Mouse (Mus musculus) forebrain, embryonic 16.5 days (tissue): ENCODE measurements around the gene Heatr9. TPM values are rescaled to one million over a fixed set of nuclear protein-coding genes. Genes with fewer than 3 reads are reported as not detected.

Source experiments
- ATAC-seq: fragments of 200-750 bp; cut with Nextera tagmentation; 2 replicates; pipeline ENCODE4 v1.8.0; 2017; ENCODE audit warnings: mild to moderate bottlenecking, moderate library complexity
- H3K27ac ChIP-seq: fragments of 300-500 bp; sonication (generic); 2 replicates; pipeline ENCODE4 v1.5.1; 2014; ENCODE audit warnings: low read length, control low read depth
- H3K27me3 ChIP-seq: fragments of 300-500 bp; sonication (generic); replicated peaks from 2 replicates; pipeline ENCODE4 v1.6.1; 2014; ENCODE audit warnings: low read length; ENCODE audit not compliant: control insufficient read depth, insufficient read depth
- H3K36me3 ChIP-seq: fragments of 300-500 bp; sonication (generic); 2 replicates; pipeline ENCODE4 v1.6.1; 2014; ENCODE audit not compliant: control insufficient read depth, insufficient read depth
- H3K4me1 ChIP-seq: fragments of 300-500 bp; sonication (generic); replicated peaks from 2 replicates; pipeline ENCODE4 v1.6.1; 2014; ENCODE audit warnings: low read length; ENCODE audit not compliant: control insufficient read depth, insufficient read depth
- H3K4me2 ChIP-seq: fragments of 300-500 bp; sonication (generic); 2 replicates; pipeline ENCODE4 v1.6.1; 2014; ENCODE audit warnings: mild to moderate bottlenecking, low read length, control low read depth
- H3K4me3 ChIP-seq: fragments of 300-500 bp; sonication (generic); replicated peaks from 2 replicates; pipeline ENCODE4 v1.5.1; 2014; ENCODE audit warnings: mild to moderate bottlenecking, low read length, control low read depth
- H3K9ac ChIP-seq: fragments of 300-500 bp; sonication (generic); replicated peaks from 2 replicates; pipeline ENCODE4 v1.6.1; 2014; ENCODE audit warnings: low read depth, low read length, control low read depth
- H3K9me3 ChIP-seq: fragments of 300-500 bp; sonication (generic); 2 replicates; pipeline ENCODE4 v1.6.1; 2016; ENCODE audit warnings: low read length; ENCODE audit not compliant: control insufficient read depth
- WGBS: fragments of 180-500 bp; shearing (Covaris S2); extraction: QIAGEN DNeasy Blood & Tissue Kit; methylation state at CpG from one replicate; pipeline ENCODE4 v1.1.7; 2014; 5-methylcytosine and 5-hydroxymethylcytosine counted together
- polyA plus RNA-seq: library from polyadenylated mRNA; unstranded; fragments of >200 nt; fragmentation: Nextera tagmentation; extraction: Ambion mirVana; gene quantifications from 2 replicates; pipeline ENCODE4 v1.2.1, GENCODE M21; 2015

The Heatr9 gene
- polyA plus RNA-seq, 1 experiment from 2014 or later: not detected

- Histone ChIP-seq H3K4me1 (no peaks in the 10 kb centered on the region), H3K9ac (no peak overlapping the region), H3K36me3 (peaks cover 26% of the 10 kb centered on the region), H3K27ac (no peak overlapping the region), H3K27me3 (no peaks in the 10 kb centered on the region), H3K4me2 (no peak overlapping the region), H3K4me3 (no peak overlapping the region), H3K9me3 (no peaks in the 10 kb centered on the region)
- WGBS: 93% methylated on average over 5 of the region's 5 CpGs
- no peak for ATAC-seq
These were observed 17.7 kb downstream of the Heatr9 start for GRCm38 (mm10) chr11:83504308-83504707.

- 55% methylated on average over 2 of the region's 2 CpGs for WGBS
- Histone ChIP-seq H3K27ac (no peak overlapping the region), H3K4me3 (no peak overlapping the region), H3K27me3 (no peaks in the 10 kb centered on the region), H3K4me2 (no peak overlapping the region), H3K36me3 (peaks cover 7% of the 10 kb centered on the region), H3K9me3 (no peaks in the 10 kb centered on the region), H3K4me1 (0 out of 2 replicates have a peak, but pooled peaks cover 4% of the 10 kb centered on the region), H3K9ac (no peak overlapping the region)
- no peak for ATAC-seq
These were observed 26.4 kb downstream of the Heatr9 start for GRCm38 (mm10) chr11:83495571-83495970.

GRCm38 (mm10) chr11:83491488-83491887 lies 30.5 kb downstream of the Heatr9 start:
- Histone ChIP-seq H3K4me3 (no peak overlapping the region), H3K27ac (no peak overlapping the region), H3K27me3 (no peaks in the 10 kb centered on the region), H3K9me3 (no peaks in the 10 kb centered on the region), H3K4me2 (no peak overlapping the region), H3K9ac (no peak overlapping the region), H3K36me3 (peaks cover 16% of the 10 kb centered on the region), H3K4me1 (0 out of 2 replicates have a peak, but pooled peaks cover 4% of the 10 kb centered on the region)
- WGBS: 89% methylated on average over 4 of the region's 4 CpGs
- ATAC-seq: no peak

- H3K9me3 ChIP-seq: no peaks in the 10 kb centered on the region
These were observed 48.5 kb downstream of the Heatr9 start for GRCm38 (mm10) chr11:83473235-83474016.

GRCm38 (mm10) chr11:83472324-83473234 lies 49.4 kb downstream of the Heatr9 start, which contains the start of gene Taf15:
TSS of gene Taf15 (plus strand) at chr11:83473086.
- WGBS: under 1% methylated on average over 66 of the region's 66 CpGs
- peak within 1 kb of the TSS; percentile 59 for H3K4me3 ChIP-seq
- ATAC-seq: peak; percentile 98
- peaks cover 16% of the 10 kb centered on the region for H3K4me1 ChIP-seq
- peak within 1 kb of the TSS; percentile 87 for H3K9ac ChIP-seq
- no peaks in the 10 kb centered on the region for H3K27me3 ChIP-seq
- peak within 1 kb of the TSS; percentile 75 for H3K4me2 ChIP-seq
- H3K27ac ChIP-seq: peak within 1 kb of the TSS; percentile 96
- no peaks in the 10 kb centered on the region for H3K9me3 ChIP-seq
- H3K36me3 ChIP-seq: no peaks in the 10 kb centered on the region

More at GRCm38 (mm10) chr11:83473235-83474016, 48.5 kb downstream of the Heatr9 start:
- H3K4me1 ChIP-seq: peaks cover 16% of the 10 kb centered on the region
- peak overlapping the region; percentile 59 for H3K4me3 ChIP-seq
- peak overlapping the region; percentile 87 for H3K9ac ChIP-seq
- ATAC-seq: peak; percentile 84
- H3K27ac ChIP-seq: peak overlapping the region; percentile 96
- under 1% methylated on average over 43 of the region's 52 CpGs for WGBS
- H3K36me3 ChIP-seq: no peaks in the 10 kb centered on the region
- no peaks in the 10 kb centered on the region for H3K27me3 ChIP-seq
- H3K4me2 ChIP-seq: peak overlapping the region; percentile 75

GRCm38 (mm10) chr11:83471766-83472165 lies 50.2 kb downstream of the Heatr9 start:
- Histone ChIP-seq H3K9ac (no peak overlapping the region), H3K36me3 (no peaks in the 10 kb centered on the region), H3K27ac (no peak overlapping the region), H3K27me3 (no peaks in the 10 kb centered on the region), H3K4me3 (no peak overlapping the region; the same call in 1 of the 2 replicates), H3K4me1 (peaks cover 22% of the 10 kb centered on the region), H3K4me2 (peak overlapping the region; percentile 66), H3K9me3 (no peaks in the 10 kb centered on the region)
- no peak for ATAC-seq
- 96% methylated on average over 2 of the region's 2 CpGs for WGBS

GRCm38 (mm10) chr11:83468765-83469164 lies 53.2 kb downstream of the Heatr9 start:
- Histone ChIP-seq H3K4me2 (no peak overlapping the region), H3K4me3 (no peak overlapping the region), H3K36me3 (no peaks in the 10 kb centered on the region), H3K9me3 (no peaks in the 10 kb centered on the region), H3K27me3 (peaks cover 6% of the 10 kb centered on the region), H3K27ac (no peak overlapping the region), H3K9ac (no peak overlapping the region), H3K4me1 (peaks cover 19% of the 10 kb centered on the region)
- WGBS: 93% methylated on average over 3 of the region's 3 CpGs
- no peak for ATAC-seq

- H3K4me1 ChIP-seq: peaks cover 25% of the 10 kb centered on the region
- H3K27ac ChIP-seq: 0 out of 2 replicates have a peak overlapping the region, but pooled peaks have one; percentile 9
- H3K4me2 ChIP-seq: no peak overlapping the region
- no peaks in the 10 kb centered on the region for H3K9me3 ChIP-seq
- 35% methylated on average over 11 of the region's 11 CpGs for WGBS
- H3K27me3 ChIP-seq: peaks cover 14% of the 10 kb centered on the region
- peak; percentile 38; the same call in 1 of the 2 replicates for ATAC-seq
- no peak overlapping the region for H3K4me3 ChIP-seq
- no peak overlapping the region for H3K9ac ChIP-seq
- no peaks in the 10 kb centered on the region for H3K36me3 ChIP-seq
These were observed 54.8 kb downstream of the Heatr9 start for GRCm38 (mm10) chr11:83467120-83467652.

GRCm38 (mm10) chr11:83465976-83466375 lies 56.0 kb downstream of the Heatr9 start:
- no peaks in the 10 kb centered on the region for H3K9me3 ChIP-seq
- H3K36me3 ChIP-seq: no peaks in the 10 kb centered on the region
- H3K9ac ChIP-seq: no peak overlapping the region
- 13% methylated on average over 2 of the region's 2 CpGs for WGBS
- H3K4me1 ChIP-seq: peaks cover 21% of the 10 kb centered on the region
- peak; percentile 40; the same call in 1 of the 2 replicates for ATAC-seq
- H3K4me2 ChIP-seq: no peak overlapping the region
- H3K27me3 ChIP-seq: peaks cover 17% of the 10 kb centered on the region
- H3K27ac ChIP-seq: no peak overlapping the region
- H3K4me3 ChIP-seq: no peak overlapping the region
